Mouse (Mus musculus): ENCODE data around the gene Tmem178b.

DNA sequence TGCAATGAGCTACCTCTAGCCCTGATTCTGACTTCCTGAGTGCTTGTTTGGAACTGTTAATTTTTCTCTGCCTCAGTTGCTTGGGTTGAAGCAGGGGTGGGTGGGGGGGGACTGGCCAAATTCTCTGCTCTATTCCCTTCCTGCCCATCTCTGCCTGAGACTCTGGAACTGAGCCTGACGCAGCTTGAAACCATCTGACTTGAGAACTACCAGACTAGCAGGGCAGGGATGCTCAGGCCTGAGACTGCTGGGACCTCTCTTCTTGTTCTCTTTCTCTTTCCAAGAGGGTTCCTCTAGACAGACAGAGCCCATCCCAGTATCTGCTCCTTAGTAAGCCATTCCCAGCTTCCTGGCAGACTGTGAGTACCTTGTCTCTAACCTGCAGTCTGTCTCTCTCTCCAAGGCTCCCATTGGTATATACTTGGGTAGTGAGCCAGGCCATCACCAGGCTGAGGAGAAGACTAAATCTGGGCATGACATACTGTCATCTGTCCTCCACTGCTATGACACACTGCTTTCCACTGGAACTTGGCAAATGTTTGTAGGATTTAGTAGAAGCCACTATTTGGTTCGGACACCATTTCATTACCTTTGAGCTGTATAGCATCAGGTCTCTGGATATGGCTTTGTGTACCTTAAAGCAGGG lies 42.7 kb downstream of the Tmem178b start:
- TF ChIP-seq ZC3H11A (IDR thresholded peaks at IDR 0.05; ENCODE audit: borderline replicate concordance, low read depth, low read length) (no peak), ZNF384 (IDR thresholded peaks at IDR 0.05; ENCODE audit: low read depth, low read length) (no peak), MAFK (IDR thresholded peaks at IDR 0.05; ENCODE audit: insufficient read depth, low read depth, low read length) (no peak)

Measured in ES-E14 (cell line).